Mouse (Mus musculus) Muller cell, postnatal 12 days (primary cell): ENCODE results near the gene Gm28038.

Experiments
- DNase-seq: peaks from one replicate; pipeline ENCODE4 v3.0.0-alpha.2; 2015; ENCODE audit errors: inconsistent ontology term

The Gm28038 gene

DNA sequence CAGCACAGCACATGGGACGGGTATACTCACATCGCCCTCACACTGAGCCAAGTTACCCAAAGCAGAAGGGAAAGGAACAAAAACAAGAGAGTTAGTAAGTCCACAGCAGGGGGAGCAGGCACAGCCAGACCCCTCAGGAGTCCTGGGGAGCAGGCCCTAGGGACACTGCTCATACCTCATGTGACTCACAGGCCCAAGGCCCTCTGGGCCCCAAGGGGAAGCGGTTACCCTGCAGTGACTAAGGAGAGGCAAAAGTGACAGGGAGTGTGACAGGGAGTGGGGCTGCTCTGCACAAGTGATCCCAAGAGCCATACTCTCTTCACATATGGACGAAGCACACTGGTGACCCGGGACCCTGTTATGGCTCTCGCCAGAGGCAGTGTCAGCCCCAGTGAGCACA is 68.4 kb downstream of the Gm28038 start:
- no peak for DNase-seq
